Mouse (Mus musculus) embryonic fibroblast, embryonic 13.5 days (primary cell): ENCODE measurements around the gene Hmga1b.

ENCODE experiments used
- CTCF ChIP-seq: IDR thresholded peaks from 2 replicates; pipeline ENCODE4 v1.5.1; 2011; ENCODE audit warnings: mild to moderate bottlenecking, control low read depth, low read length, moderate library complexity, borderline replicate concordance; ENCODE audit not compliant: insufficient read depth
- POLR2A ChIP-seq: IDR thresholded peaks from 2 replicates; pipeline ENCODE4 v1.6.1; 2011; ENCODE audit warnings: low read depth, mild to moderate bottlenecking, control low read depth, low read length, moderate library complexity

DNA sequence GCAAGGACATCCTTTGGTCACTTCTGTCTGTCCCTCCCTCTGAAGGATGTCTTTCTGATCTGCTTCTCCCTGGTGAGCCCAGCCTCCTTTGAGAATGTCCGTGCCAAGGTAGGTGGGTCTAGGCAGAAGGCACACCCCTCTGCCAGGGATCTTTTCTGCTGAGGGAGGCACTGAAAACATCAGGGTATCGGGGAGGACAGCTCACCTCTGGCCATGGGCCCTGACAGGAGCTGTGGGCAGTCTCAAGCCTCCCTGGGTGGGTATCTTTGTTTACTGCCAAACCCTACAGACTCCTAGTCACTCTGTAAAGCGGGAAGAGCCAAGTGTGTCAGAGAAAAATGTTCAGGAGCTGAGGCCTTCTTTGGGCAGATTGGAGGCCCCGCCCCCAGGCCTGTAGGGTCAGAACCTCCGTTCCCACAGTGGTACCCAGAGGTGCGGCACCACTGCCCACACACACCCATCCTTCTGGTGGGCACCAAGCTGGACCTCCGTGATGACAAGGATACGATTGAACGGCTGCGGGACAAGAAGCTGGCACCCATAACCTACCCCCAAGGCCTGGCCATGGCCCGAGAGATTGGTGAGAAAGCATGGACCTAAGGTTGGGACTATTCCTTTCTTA lies 39.7 kb upstream of the Hmga1b start:
- TF ChIP-seq POLR2A = peak; percentile 36
- no peak for TF ChIP-seq CTCF
